Mouse (Mus musculus) layer of hippocampus, postnatal 25 days (tissue): ENCODE results near the gene Pla1a. TPM values are rescaled to one million over a fixed set of nuclear protein-coding genes. Genes with fewer than 3 reads are reported as not detected.

Source experiments
- DNase-seq, 2 experiments: peaks; one replicate each; pipeline ENCODE4 v3.0.0; 2022; ENCODE audit warnings: mixed read lengths in 2 of 2, low spot score in 1 of 2; ENCODE audit errors: extremely low spot score in 1 of 2
- total RNA-seq, 2 experiments: library from RNA; stranded (reverse); gene quantifications; 2 replicates each; pipeline ENCODE4 v1.2.3; 2021

Gene Pla1a
- total RNA-seq, 2 experiments from 2014 or later: 0.35 to 0.98 TPM

- no peak for DNase-seq
These were observed 61.1 kb downstream of the Pla1a start for GRCm38 (mm10) chr16:38371705-38372296.

GRCm38 (mm10) chr16:38370633-38371374 lies 62.1 kb downstream of the Pla1a start:
- DNase-seq: no peak

GRCm38 (mm10) chr16:38369992-38370484 lies 62.9 kb downstream of the Pla1a start:
- DNase-seq: no peak

GRCm38 (mm10) chr16:38369431-38369830 lies 63.5 kb downstream of the Pla1a start:
- DNase-seq: no peak

GRCm38 (mm10) chr16:38369000-38369399 lies 63.9 kb downstream of the Pla1a start:
- DNase-seq: no peak

GRCm38 (mm10) chr16:38368336-38368735 lies 64.6 kb downstream of the Pla1a start:
- no peak for DNase-seq

- DNase-seq: no peak
These were observed 66.7 kb downstream of the Pla1a start for GRCm38 (mm10) chr16:38366231-38366630.

- DNase-seq: no peak
These were observed 67.6 kb downstream of the Pla1a start for GRCm38 (mm10) chr16:38365390-38365789.

GRCm38 (mm10) chr16:38363657-38364056 lies 69.3 kb downstream of the Pla1a start:
- DNase-seq: no peak

GRCm38 (mm10) chr16:38363256-38363595 lies 69.7 kb downstream of the Pla1a start:
- DNase-seq: no peak

GRCm38 (mm10) chr16:38362493-38363255 lies 70.3 kb downstream of the Pla1a start:
- no peak for DNase-seq

- no peak for DNase-seq
These were observed 71.0 kb downstream of the Pla1a start, which contains the start of gene Popdc2 for GRCm38 (mm10) chr16:38361933-38362332. Popdc2 (plus strand) TSS chr16:38362209.

- no peak for DNase-seq
These were observed 72.6 kb downstream of the Pla1a start for GRCm38 (mm10) chr16:38360317-38360716.

- DNase-seq: no peak
These were observed 73.1 kb downstream of the Pla1a start for GRCm38 (mm10) chr16:38359857-38360256.

- no peak for DNase-seq
These were observed 73.7 kb downstream of the Pla1a start for GRCm38 (mm10) chr16:38359241-38359640.

GRCm38 (mm10) chr16:38358256-38358812 lies 74.6 kb downstream of the Pla1a start:
- no peak for DNase-seq

GRCm38 (mm10) chr16:38354185-38354913 lies 78.6 kb downstream of the Pla1a start:
- no peak for DNase-seq

GRCm38 (mm10) chr16:38353642-38354041 lies 79.3 kb downstream of the Pla1a start:
- DNase-seq: no peak

GRCm38 (mm10) chr16:38352851-38353250 lies 80.1 kb downstream of the Pla1a start:
- DNase-seq: no peak

GRCm38 (mm10) chr16:38352031-38352430 lies 80.9 kb downstream of the Pla1a start:
- DNase-seq: no peak
